ENCODE assay signal across 27 mouse cellular contexts in genomic region chr11:109102646-109103045, GRCm38 (mm10). TPM values are rescaled to one million over a fixed set of nuclear protein-coding genes. Genes with fewer than 3 reads are reported as not detected.
DNase-seq lines count a peak whose midpoint lies in the region; ATAC-seq and TF ChIP-seq lines count a peak whose summit lies in the region.
"Had no signal": no experiment of that assay in that cellular context is flagged by ENCODE, and none has a peak within 500 bp of the region (broad histone marks: within the 10 kb centered on the region; RNA-seq: fewer than 3 reads in every experiment).

No protein-coding gene starts in this region.

- peaks cover 17% of the 10 kb centered on the region for H3K4me1 ChIP-seq in heart, embryonic 10.5 days
- H3K4me1 ChIP-seq in intestine, postnatal 0 days (replicated peaks; ENCODE audit: control insufficient read depth, insufficient read depth, low read length): no peaks in the 10 kb centered on the region

- H3K9me3 ChIP-seq in heart, embryonic 10.5 days: no peaks in the 10 kb centered on the region
- H3K9me3 ChIP-seq in intestine, postnatal 0 days (ENCODE audit: control insufficient read depth): no peaks in the 10 kb centered on the region
- H3K9me3 ChIP-seq: embryonic facial prominence, embryonic 10.5 days; embryonic facial prominence, embryonic 12.5 days had no signal

- no peaks in the 10 kb centered on the region for H3K36me3 ChIP-seq in heart, embryonic 10.5 days
- no peaks in the 10 kb centered on the region for H3K36me3 ChIP-seq in intestine, postnatal 0 days (ENCODE audit: control insufficient read depth, insufficient read depth)
- H3K36me3 ChIP-seq: embryonic facial prominence, embryonic 10.5 days; embryonic facial prominence, embryonic 12.5 days; G1E had no signal

- no peaks in the 10 kb centered on the region; the same call in 1 of the 2 replicates for H3K27me3 ChIP-seq in heart, embryonic 10.5 days (ENCODE audit: insufficient read depth, poor library complexity, severe bottlenecking)
- H3K27me3 ChIP-seq in intestine, postnatal 0 days (replicated peaks; ENCODE audit: control insufficient read depth, insufficient read depth, low read length): no peaks in the 10 kb centered on the region
- H3K27me3 ChIP-seq: CH12.LX; embryonic facial prominence, embryonic 12.5 days; Patski had no signal

- H3K4me2 ChIP-seq in intestine, postnatal 0 days (replicated peaks; ENCODE audit: low read depth): no peak overlapping the region
- H3K4me2 ChIP-seq: embryonic facial prominence, embryonic 12.5 days had no signal

- peak; percentile 51 for DNase-seq in heart, adult 11 months
- no peak for DNase-seq in heart, embryonic 10.5 days (ENCODE audit: low spot score)
- peak; percentile 44 for DNase-seq in testis, postnatal 14 days (ENCODE audit: low spot score)
- DNase-seq in testis, postnatal 10 days (ENCODE audit: low spot score): no peak
- no peak for DNase-seq in right cerebral cortex, postnatal 10 days (ENCODE audit: low spot score in 2 of 2)
- DNase-seq: adrenal gland, adult 8-10 months; adrenal gland, postnatal 14 days; adrenal gland, postnatal 36 days; B cell, adult 2 months; cerebellum, adult 11-12 months; cerebellum, adult 2 months; cerebellum, adult 9-10 months; cerebellum, postnatal 10 days; cerebellum, postnatal 25 days had no signal

- no peak overlapping the region for H3K27ac ChIP-seq in heart, embryonic 10.5 days
- no peak overlapping the region for H3K27ac ChIP-seq in intestine, postnatal 0 days (ENCODE audit: low read depth, low read length)
- H3K27ac ChIP-seq: embryonic facial prominence, embryonic 10.5 days; embryonic facial prominence, embryonic 12.5 days had no signal

- no peak overlapping the region for H3K9ac ChIP-seq in intestine, postnatal 0 days (ENCODE audit: low read depth, low read length)
- H3K9ac ChIP-seq: embryonic facial prominence, embryonic 12.5 days had no signal

- no peak overlapping the region for H3K4me3 ChIP-seq in heart, embryonic 10.5 days
- no peak overlapping the region for H3K4me3 ChIP-seq in intestine, postnatal 0 days (ENCODE audit: low read depth, low read length)
- H3K4me3 ChIP-seq: embryonic facial prominence, embryonic 10.5 days; embryonic facial prominence, embryonic 12.5 days had no signal

- 83% methylated on average over 8 of the region's 8 CpGs for WGBS in heart, embryonic 10.5 days
- 46% methylated on average over 8 of the region's 8 CpGs for WGBS in intestine, postnatal 0 days

- TF ChIP-seq CTCF in intestine, postnatal 0 days (IDR thresholded peaks at IDR 0.05; ENCODE audit: low read depth): no peak

- ATAC-seq in intestine, postnatal 0 days: peak; percentile 52
- ATAC-seq: activated CD4-positive, CD25-positive, alpha-beta regulatory T cell, adult 4 months; CD4-positive, CD25-positive, alpha-beta regulatory T cell, adult 4 months; forebrain, embryonic 14.5 days; forebrain, embryonic 16.5 days; Patski had no signal

RNA-seq across cellular contexts. Expression of gene E030025P04Rik, which starts 41.5 kb away (rescaled TPM):
- polyA plus RNA-seq in heart, embryonic 10.5 days (2016; fragmentation: Nextera tagmentation; extraction: Ambion mirVana): not detected in 2 replicates
- polyA plus RNA-seq in intestine, postnatal 0 days (2015; fragmentation: Nextera tagmentation; extraction: Ambion mirVana): not detected in 2 replicates
- polyA plus RNA-seq: activated CD4-positive, CD25-positive, alpha-beta regulatory T cell, adult 4 months; CD4-positive, CD25-positive, alpha-beta regulatory T cell, adult 4 months; cerebellum, adult 2 months; cortical plate, adult 2 months; embryonic facial prominence, embryonic 10.5 days; embryonic facial prominence, embryonic 12.5 days; embryonic facial prominence, embryonic 14.5 days; forebrain, embryonic 11.5 days; forebrain, embryonic 14.5 days; forebrain, embryonic 16.5 days; G1E; Patski had no signal

Comparison
In these comparisons a context has a peak if more than half of its experiments do, and no peak if none do; other contexts are left out.
1. DNase-seq: peak in heart, adult 11 months (single experiment) and testis, postnatal 14 days (single experiment); none in heart, embryonic 10.5 days (single experiment), testis, postnatal 10 days (single experiment) and right cerebral cortex, postnatal 10 days (0 of 2).